Mouse (Mus musculus) liver (tissue): ENCODE results near the gene Crp.
A peak's percentile ranks its signal among the peaks of the same experiment; 100 is the strongest.

Source experiments
- DNase-seq: peaks from one replicate; pipeline ENCODE4 v3.0.0-alpha.2; 2020; ENCODE audit warnings: mixed read lengths

Crp gene

GRCm38 (mm10) chr1:172697844-172698243 lies at the start of gene Crp:
Gene Crp (plus strand): TSS chr1:172698055.
- DNase-seq = no peak

- no peak for DNase-seq
Measured at GRCm38 (mm10) chr1:172649396-172649795, 48.5 kb upstream of the Crp start.

- peak; percentile 42 for DNase-seq
Measured at GRCm38 (mm10) chr1:172650519-172651287, 47.2 kb upstream of the Crp start.

- no peak for DNase-seq
Measured at GRCm38 (mm10) chr1:172651288-172651987, 46.4 kb upstream of the Crp start.

- no peak for DNase-seq
Measured at GRCm38 (mm10) chr1:172652040-172652662, 45.7 kb upstream of the Crp start.

DNA sequence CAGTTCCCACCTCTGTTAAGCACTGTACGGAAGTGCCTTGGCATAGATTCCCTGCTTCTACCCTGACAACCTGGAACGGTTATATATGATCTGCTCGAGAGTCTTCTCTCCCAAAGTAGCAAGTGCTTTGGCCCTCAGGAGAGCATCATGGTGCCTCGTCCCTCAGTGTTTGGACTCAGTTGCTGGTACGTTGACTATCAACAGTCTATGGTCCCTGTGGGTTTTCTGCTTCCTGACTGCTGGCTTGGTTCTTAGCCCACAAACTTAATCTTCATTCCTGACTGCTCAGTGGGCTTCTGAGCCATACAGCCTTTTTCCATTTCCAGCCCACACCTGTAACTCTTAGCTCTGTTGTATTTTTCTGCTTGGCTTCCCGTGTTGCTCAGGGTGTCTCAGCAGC lies 44.0 kb upstream of the Crp start:
- no peak for DNase-seq

DNA sequence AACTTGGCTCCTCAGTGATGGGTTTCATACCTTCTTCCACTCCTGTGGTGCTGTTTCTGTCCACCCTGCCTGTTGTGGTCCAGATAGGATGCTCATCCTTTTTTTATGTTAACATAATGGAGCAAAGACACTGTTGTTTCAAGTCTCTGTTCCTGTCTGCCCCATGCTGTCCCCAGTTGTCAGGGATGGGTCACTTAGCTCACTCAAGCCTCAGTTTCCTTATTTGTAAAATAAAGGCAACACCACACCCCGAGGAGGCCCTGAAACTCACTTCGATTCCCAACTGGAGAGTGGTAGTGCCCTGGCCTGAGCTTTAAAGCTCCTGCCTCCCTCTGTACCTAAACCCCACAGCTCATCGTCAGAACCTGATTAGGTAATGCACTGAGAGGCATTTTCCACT lies 40.6 kb upstream of the Crp start:
- no peak for DNase-seq

DNA sequence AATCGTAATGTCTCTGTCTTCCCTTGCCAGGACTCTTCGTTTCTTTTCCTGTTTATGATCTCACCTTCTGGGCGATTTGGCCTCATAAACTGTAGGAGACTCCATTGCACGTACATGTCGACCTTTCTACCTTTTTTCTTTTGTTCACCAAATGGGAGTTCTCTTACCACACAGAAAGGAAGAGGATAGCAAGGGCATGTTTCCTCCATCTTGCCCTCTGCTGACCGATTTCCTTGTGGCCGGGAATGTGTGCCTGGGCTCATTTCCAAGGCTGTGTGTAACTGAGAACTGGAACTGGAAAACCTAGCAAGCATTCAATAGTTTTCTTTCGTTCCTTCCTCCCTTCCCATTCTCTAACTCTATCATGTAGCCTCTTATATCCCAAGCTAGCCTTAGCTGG lies 38.2 kb upstream of the Crp start:
- DNase-seq = no peak

GRCm38 (mm10) chr1:172665457-172665856 lies 32.4 kb upstream of the Crp start:
- no peak for DNase-seq

DNA sequence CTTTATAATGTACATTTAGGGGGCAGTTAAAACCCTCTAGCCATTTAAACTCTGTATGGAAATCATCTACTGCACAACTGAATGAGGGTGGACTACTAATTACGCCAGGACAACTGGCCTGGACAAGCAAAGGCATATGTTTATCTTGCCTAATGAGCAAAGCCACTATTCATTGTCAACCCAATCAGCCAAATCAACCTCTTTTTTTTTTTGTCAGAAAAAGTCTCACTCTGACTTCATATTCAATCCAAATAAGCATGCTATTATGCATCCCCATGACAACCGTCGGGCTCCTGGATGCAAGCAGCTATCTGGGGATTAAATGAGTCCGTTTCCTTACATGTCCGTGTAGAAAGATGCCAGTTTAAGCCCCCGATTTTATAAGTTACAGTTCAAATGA lies 30.3 kb upstream of the Crp start:
- DNase-seq = no peak

- no peak for DNase-seq
Measured at GRCm38 (mm10) chr1:172670716-172671115, 27.1 kb upstream of the Crp start.

DNA sequence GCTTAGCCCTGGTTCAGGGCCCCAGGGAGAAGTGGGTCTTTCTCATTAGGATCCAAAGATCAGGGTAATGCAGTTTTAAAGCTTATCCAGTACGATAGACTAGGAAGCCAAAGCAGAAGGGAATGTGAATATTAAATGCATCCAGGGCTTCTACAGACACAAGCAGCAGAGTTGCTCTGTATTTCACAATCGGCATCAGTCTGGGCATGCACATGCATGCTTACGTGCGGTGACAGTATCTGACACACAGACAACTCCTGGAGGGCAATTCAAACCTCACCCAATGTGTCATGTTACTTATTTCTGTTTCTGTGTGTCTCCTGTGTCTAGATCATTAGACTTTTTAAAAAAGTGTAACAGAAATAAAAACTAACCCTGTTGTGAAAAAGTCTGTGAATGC lies 17.1 kb upstream of the Crp start:
- no peak for DNase-seq

- DNase-seq = no peak
Measured at GRCm38 (mm10) chr1:172683551-172683950, 14.3 kb upstream of the Crp start.

GRCm38 (mm10) chr1:172683957-172684356 lies 13.9 kb upstream of the Crp start:
- DNase-seq = no peak

GRCm38 (mm10) chr1:172685178-172685577 lies 12.7 kb upstream of the Crp start:
- DNase-seq = no peak

GRCm38 (mm10) chr1:172697422-172697821 lies 433 bp upstream of the Crp start:
- no peak for DNase-seq

GRCm38 (mm10) chr1:172700814-172701213 lies 3.0 kb downstream of the Crp start:
- no peak for DNase-seq

DNA sequence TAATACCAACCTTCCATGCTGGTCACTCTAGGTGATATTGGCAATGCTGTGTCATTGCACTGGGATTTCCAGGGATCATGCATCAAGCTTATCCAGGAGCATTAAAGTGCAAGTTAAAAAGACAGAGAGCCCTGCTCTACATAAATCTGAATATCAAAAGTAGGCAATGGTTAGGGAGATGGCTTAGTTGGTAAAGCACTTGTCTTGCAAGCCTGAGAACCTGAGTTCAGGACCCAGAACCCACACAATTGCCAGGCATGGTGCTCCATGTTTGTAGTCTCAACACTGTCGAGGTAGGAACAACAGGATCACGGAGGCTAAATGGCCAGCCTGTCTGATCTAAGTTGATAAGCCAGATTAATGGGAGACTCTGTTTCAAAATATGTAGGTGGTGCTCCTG lies 3.5 kb downstream of the Crp start:
- no peak for DNase-seq

- DNase-seq = no peak
Measured at GRCm38 (mm10) chr1:172701901-172702300, 4.0 kb downstream of the Crp start.

DNA sequence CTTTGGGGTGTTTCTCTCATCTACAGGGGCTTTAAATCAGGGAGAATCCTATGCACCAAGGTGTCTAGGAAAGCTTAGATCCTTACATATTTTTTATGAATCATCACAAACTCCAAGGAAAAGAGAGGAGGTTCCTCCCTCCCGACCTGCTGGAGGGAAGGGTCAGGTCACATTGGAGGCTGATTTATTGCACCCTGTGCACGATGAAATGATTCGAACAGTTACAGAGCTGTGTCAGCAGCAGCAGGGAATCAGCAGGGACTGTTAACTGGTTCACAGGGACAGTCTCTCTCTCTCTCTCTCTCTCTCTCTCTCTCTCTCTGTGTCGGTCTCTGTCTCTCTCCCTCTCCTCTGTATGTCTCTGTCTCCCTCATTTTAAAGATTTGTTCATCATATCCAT lies 6.9 kb downstream of the Crp start:
- DNase-seq = no peak

GRCm38 (mm10) chr1:172706243-172706642 lies 8.4 kb downstream of the Crp start:
- no peak for DNase-seq

- DNase-seq = no peak
Measured at GRCm38 (mm10) chr1:172709788-172710350, 12.0 kb downstream of the Crp start.

GRCm38 (mm10) chr1:172711396-172711795 lies 13.5 kb downstream of the Crp start:
- DNase-seq = no peak

DNA sequence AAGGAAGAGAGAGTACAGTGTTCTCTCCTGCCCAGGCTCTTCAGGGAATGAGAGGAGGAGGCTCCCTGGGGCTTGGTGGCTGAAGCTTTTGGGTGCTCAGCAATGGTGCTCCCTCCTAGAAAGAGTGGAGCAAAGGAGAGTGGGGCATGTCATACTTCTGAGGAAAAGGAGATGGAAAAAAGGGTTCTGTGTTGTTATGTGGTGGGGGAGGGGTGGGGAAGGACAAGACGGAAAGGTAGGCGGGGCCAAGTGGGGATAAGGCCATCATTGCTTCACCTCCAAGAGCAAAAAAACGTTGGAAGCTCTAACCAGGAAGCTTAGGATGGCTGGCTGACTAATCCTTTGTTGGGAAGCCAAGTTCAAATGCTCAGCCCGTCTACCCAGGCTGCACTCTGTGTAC lies 14.1 kb downstream of the Crp start:
- DNase-seq = no peak
